Mouse (Mus musculus) hindbrain, embryonic 15.5 days (tissue): ENCODE measurements around the gene Babam2. TPM values are rescaled to one million over a fixed set of nuclear protein-coding genes. Genes with fewer than 3 reads are reported as not detected.
"Not testable (repeated sequence)": the region's sequence is repeated elsewhere in the genome, so short reads cannot be mapped to it uniquely, and the experiment has no call there.

Experiments
- ATAC-seq: fragments of 200-750 bp; cut with Nextera tagmentation; 2 replicates; pipeline ENCODE4 v1.8.0; 2017; ENCODE audit warnings: low read depth, moderate number of reproducible peaks, moderate TSS enrichment; ENCODE audit not compliant: low FRiP score
- H3K27ac ChIP-seq: fragments of 300-500 bp; sonication (generic); replicated peaks from 2 replicates; pipeline ENCODE4 v1.5.1; 2015; ENCODE audit warnings: mild to moderate bottlenecking, inconsistent platforms
- H3K27me3 ChIP-seq: fragments of 300-500 bp; sonication (generic); 2 replicates; pipeline ENCODE4 v1.6.1; 2015; ENCODE audit warnings: control low read depth, inconsistent platforms
- H3K36me3 ChIP-seq: fragments of 300-500 bp; sonication (generic); 2 replicates; pipeline ENCODE4 v1.6.1; 2015; ENCODE audit warnings: control low read depth, inconsistent platforms
- H3K4me1 ChIP-seq: fragments of 300-500 bp; sonication (generic); replicated peaks from 2 replicates; pipeline ENCODE4 v1.6.1; 2015; ENCODE audit warnings: control low read depth, inconsistent platforms
- H3K4me2 ChIP-seq: fragments of 300-500 bp; sonication (generic); 2 replicates; pipeline ENCODE4 v1.6.1; 2015; ENCODE audit warnings: moderate library complexity, mild to moderate bottlenecking, inconsistent platforms
- H3K4me3 ChIP-seq: fragments of 300-500 bp; sonication (generic); 2 replicates; pipeline ENCODE4 v1.5.1; 2015; ENCODE audit warnings: mild to moderate bottlenecking, inconsistent platforms
- H3K9ac ChIP-seq: fragments of 300-500 bp; sonication (generic); 2 replicates; pipeline ENCODE4 v1.6.1; 2015; ENCODE audit warnings: inconsistent platforms
- H3K9me3 ChIP-seq: fragments of 300-500 bp; sonication (generic); 2 replicates; pipeline ENCODE4 v1.6.1; 2016; ENCODE audit warnings: control low read depth, inconsistent platforms
- WGBS: fragments of 180-500 bp; shearing (Covaris S2); methylation state at CpG from one replicate; pipeline ENCODE4 v1.1.7; 2015; 5-methylcytosine and 5-hydroxymethylcytosine counted together
- polyA plus RNA-seq: library from polyadenylated mRNA; unstranded; fragments of >200 nt; fragmentation: Nextera tagmentation; extraction: Ambion mirVana; gene quantifications from 2 replicates; pipeline ENCODE4 v1.2.1, GENCODE M21; 2015

Babam2 gene
- polyA plus RNA-seq, 1 experiment from 2014 or later = 52.8 TPM

DNA sequence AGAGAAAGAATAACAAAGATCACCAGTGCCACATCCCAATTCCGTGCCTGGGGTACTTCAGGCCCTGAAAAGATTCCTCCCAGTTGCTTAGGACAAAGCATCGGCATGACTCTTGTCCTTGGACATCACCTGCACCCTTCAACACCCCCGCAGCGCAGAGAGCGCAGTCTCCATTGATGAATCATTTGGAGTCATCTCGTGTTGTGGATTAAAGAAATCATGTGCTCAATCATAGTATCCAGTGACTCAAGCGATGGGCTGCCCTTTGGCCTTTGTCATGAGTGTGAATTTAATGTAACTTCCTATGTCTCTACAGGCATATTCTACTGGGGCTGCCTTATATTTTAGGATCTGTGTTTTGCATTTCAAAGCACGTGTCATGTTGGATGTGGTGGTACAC is 265.9 kb downstream of the Babam2 start:
- Histone ChIP-seq H3K9me3 (no peaks in the 10 kb centered on the region), H3K36me3 (no peaks in the 10 kb centered on the region), H3K9ac (no peak overlapping the region), H3K4me2 (no peak overlapping the region), H3K27me3 (no peaks in the 10 kb centered on the region), H3K4me1 (no peaks in the 10 kb centered on the region), H3K4me3 (no peak overlapping the region), H3K27ac (no peak overlapping the region)
- ATAC-seq = no peak
- 81% methylated on average over 8 of the region's 8 CpGs for WGBS

DNA sequence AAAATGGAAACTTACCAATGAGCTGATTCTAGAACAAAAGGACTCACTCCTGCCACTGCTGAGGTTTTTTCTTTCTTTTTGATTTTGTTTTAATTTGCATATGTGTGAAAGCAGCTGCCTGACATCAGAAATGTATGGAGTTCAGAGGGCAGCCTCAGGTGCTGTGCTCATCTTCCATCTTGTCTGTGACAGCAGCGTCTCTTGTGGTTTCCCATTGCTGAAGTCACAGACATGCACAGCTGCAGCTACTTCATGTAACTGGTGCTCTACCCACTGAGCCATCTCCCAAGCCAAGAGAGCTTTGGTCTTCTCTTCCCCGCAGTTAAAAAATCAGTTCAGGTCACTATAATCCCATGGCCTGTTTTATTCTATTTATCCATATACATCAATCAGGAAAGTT is 266.4 kb downstream of the Babam2 start:
- H3K27ac ChIP-seq = no peak overlapping the region
- no peak for ATAC-seq
- H3K4me1 ChIP-seq = no peaks in the 10 kb centered on the region
- H3K4me3 ChIP-seq = no peak overlapping the region
- WGBS = 71% methylated on average over 2 of the region's 2 CpGs
- no peak overlapping the region for H3K4me2 ChIP-seq
- no peaks in the 10 kb centered on the region for H3K27me3 ChIP-seq
- H3K9ac ChIP-seq = no peak overlapping the region
- no peaks in the 10 kb centered on the region for H3K36me3 ChIP-seq
- no peaks in the 10 kb centered on the region for H3K9me3 ChIP-seq

GRCm38 (mm10) chr5:31966741-31967140 is 269.3 kb downstream of the Babam2 start:
- no peaks in the 10 kb centered on the region for H3K4me1 ChIP-seq
- no peak overlapping the region for H3K4me2 ChIP-seq
- no peak overlapping the region for H3K9ac ChIP-seq
- H3K36me3 ChIP-seq = no peaks in the 10 kb centered on the region
- no peaks in the 10 kb centered on the region for H3K27me3 ChIP-seq
- no peak overlapping the region for H3K4me3 ChIP-seq
- H3K9me3 ChIP-seq = no peaks in the 10 kb centered on the region
- ATAC-seq = no peak
- WGBS = 69% methylated on average over 5 of the region's 5 CpGs
- no peak overlapping the region for H3K27ac ChIP-seq

DNA sequence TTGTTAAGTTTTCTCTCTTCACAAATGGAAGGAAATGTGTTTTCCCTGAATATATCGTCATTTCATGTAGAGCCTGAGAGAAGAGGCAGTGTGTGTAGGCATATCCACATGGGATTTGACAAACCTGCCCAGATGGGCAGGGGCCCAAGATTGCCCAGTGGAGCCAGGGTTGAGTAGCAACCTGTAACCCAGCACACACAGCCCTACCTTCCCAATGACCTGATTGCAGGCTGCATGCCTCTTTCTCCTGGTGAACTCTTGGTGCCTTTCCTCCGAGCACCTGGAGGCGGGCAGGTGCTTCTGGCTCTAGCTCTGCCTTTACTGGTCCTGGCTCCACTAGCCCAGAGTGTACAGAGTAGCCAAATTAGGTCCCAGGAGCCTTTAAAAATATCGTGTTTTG is 270.0 kb downstream of the Babam2 start:
- WGBS = 85% methylated on average over 4 of the region's 4 CpGs
- no peaks in the 10 kb centered on the region for H3K4me1 ChIP-seq
- no peaks in the 10 kb centered on the region for H3K9me3 ChIP-seq
- H3K4me2 ChIP-seq = no peak overlapping the region
- ATAC-seq = no peak
- no peak overlapping the region for H3K4me3 ChIP-seq
- no peak overlapping the region for H3K27ac ChIP-seq
- no peaks in the 10 kb centered on the region for H3K27me3 ChIP-seq
- no peaks in the 10 kb centered on the region for H3K36me3 ChIP-seq
- H3K9ac ChIP-seq = no peak overlapping the region

- no peak for ATAC-seq
- H3K4me2 ChIP-seq = no peak overlapping the region
- 70% methylated on average over 6 of the region's 6 CpGs for WGBS
- H3K27ac ChIP-seq = no peak overlapping the region
- H3K36me3 ChIP-seq = no peaks in the 10 kb centered on the region
- H3K9me3 ChIP-seq = no peaks in the 10 kb centered on the region
- no peaks in the 10 kb centered on the region for H3K4me1 ChIP-seq
- H3K9ac ChIP-seq = no peak overlapping the region
- no peaks in the 10 kb centered on the region for H3K27me3 ChIP-seq
- no peak overlapping the region for H3K4me3 ChIP-seq
Observed at GRCm38 (mm10) chr5:31968046-31968506, 270.6 kb downstream of the Babam2 start.

- WGBS = 71% methylated on average over 1 of the region's 1 CpGs
- not testable (repeated sequence) for ATAC-seq
Observed at GRCm38 (mm10) chr5:31972416-31972815, 274.9 kb downstream of the Babam2 start.

DNA sequence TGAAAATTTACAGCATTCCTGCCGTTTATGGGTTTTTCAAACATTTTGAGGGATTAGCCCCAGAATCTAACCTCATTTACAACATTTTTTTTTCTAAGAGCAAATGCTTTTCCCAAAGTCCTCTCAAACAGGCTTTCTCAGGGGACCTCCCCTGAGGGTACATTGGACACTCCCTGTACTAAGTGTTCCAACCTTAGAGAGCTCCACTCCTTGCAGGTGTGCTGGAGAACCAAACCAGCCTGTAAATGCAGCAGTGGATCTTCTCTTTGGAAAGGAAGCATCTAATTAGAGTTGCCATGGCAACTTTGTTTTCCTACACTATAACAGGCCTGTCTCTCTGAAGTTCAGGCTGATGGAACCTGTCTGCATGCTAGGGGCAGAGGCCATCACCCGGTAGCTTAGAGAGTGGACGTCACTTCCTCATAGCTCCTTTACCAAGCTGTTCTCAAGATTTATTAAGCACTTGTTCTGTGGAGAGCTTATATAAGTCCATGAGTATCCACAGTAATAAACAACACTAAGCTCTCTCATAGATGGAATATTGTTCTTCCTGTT is 277.2 kb downstream of the Babam2 start:
- Histone ChIP-seq H3K4me3 (no peak overlapping the region), H3K36me3 (no peaks in the 10 kb centered on the region), H3K27ac (no peak overlapping the region), H3K4me1 (0 out of 2 replicates have a peak, but pooled peaks cover 5% of the 10 kb centered on the region), H3K9ac (no peak overlapping the region), H3K9me3 (no peaks in the 10 kb centered on the region), H3K27me3 (no peaks in the 10 kb centered on the region), H3K4me2 (no peak overlapping the region)
- ATAC-seq = no peak
- WGBS = 70% methylated on average over 3 of the region's 3 CpGs

More at GRCm38 (mm10) chr5:31972416-31972815, 274.9 kb downstream of the Babam2 start:
- not testable (repeated sequence) for H3K36me3 ChIP-seq, H3K9ac ChIP-seq, H3K9me3 ChIP-seq, H3K4me1 ChIP-seq, H3K4me2 ChIP-seq, H3K27ac ChIP-seq, H3K27me3 ChIP-seq, H3K4me3 ChIP-seq

- Histone ChIP-seq H3K27ac (no peak overlapping the region), H3K27me3 (no peaks in the 10 kb centered on the region), H3K36me3 (no peaks in the 10 kb centered on the region), H3K4me1 (no peaks in the 10 kb centered on the region), H3K4me3 (no peak overlapping the region), H3K4me2 (no peak overlapping the region), H3K9ac (no peak overlapping the region), H3K9me3 (no peaks in the 10 kb centered on the region)
- no peak for ATAC-seq
- WGBS = 86% methylated on average over 5 of the region's 5 CpGs
Observed at GRCm38 (mm10) chr5:31982061-31982460, 284.6 kb downstream of the Babam2 start.

- 75% methylated on average over 7 of the region's 7 CpGs for WGBS
- Histone ChIP-seq H3K27ac (no peak overlapping the region), H3K9ac (no peak overlapping the region), H3K4me1 (no peaks in the 10 kb centered on the region), H3K27me3 (no peaks in the 10 kb centered on the region), H3K4me3 (no peak overlapping the region), H3K36me3 (no peaks in the 10 kb centered on the region), H3K4me2 (no peak overlapping the region), H3K9me3 (no peaks in the 10 kb centered on the region)
- ATAC-seq = no peak
Observed at GRCm38 (mm10) chr5:31983161-31983560, 285.7 kb downstream of the Babam2 start.

GRCm38 (mm10) chr5:31983817-31984368 is 286.4 kb downstream of the Babam2 start:
- H3K4me1 ChIP-seq = no peaks in the 10 kb centered on the region
- 84% methylated on average over 2 of the region's 2 CpGs for WGBS
- no peak for ATAC-seq

DNA sequence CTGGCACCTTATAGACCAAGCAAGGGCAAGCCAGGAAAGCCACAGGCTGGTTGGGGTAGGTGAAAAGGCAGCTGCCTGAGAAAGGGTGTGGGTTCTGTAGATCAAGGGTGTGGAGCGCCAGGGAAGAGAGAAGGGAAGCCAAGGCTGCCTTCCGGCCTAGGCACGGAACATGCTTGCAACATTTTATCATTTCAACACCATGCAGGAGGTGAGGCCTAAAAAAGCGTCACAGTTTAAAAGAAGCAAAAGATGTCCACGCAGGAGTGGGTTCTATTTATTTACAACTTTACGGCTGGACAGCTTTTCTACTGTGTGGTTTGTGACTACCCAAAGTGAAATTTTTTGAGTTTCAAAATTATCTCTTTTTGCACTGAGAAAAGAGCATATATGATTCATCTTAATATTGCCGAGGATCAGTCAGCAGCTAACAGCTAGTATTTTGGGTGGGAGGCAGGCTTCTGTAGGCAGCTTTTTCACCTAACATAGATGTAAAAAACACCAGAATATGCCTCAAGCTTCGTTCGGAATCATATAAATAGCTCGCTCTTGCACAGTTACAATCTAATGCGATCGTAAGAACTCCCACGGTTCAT is 287.0 kb downstream of the Babam2 start:
- no peaks in the 10 kb centered on the region for H3K36me3 ChIP-seq
- H3K27ac ChIP-seq = no peak overlapping the region
- WGBS = 89% methylated on average over 13 of the region's 13 CpGs
- no peak overlapping the region for H3K9ac ChIP-seq
- no peaks in the 10 kb centered on the region for H3K27me3 ChIP-seq
- H3K4me2 ChIP-seq = no peak overlapping the region
- ATAC-seq = no peak
- no peaks in the 10 kb centered on the region for H3K9me3 ChIP-seq
- no peak overlapping the region for H3K4me3 ChIP-seq
- no peaks in the 10 kb centered on the region for H3K4me1 ChIP-seq

More at GRCm38 (mm10) chr5:31983817-31984368, 286.4 kb downstream of the Babam2 start:
- Histone ChIP-seq H3K36me3 (no peaks in the 10 kb centered on the region), H3K9ac (no peak overlapping the region), H3K27ac (no peak overlapping the region), H3K4me2 (no peak overlapping the region), H3K4me3 (no peak overlapping the region), H3K9me3 (no peaks in the 10 kb centered on the region), H3K27me3 (no peaks in the 10 kb centered on the region)

DNA sequence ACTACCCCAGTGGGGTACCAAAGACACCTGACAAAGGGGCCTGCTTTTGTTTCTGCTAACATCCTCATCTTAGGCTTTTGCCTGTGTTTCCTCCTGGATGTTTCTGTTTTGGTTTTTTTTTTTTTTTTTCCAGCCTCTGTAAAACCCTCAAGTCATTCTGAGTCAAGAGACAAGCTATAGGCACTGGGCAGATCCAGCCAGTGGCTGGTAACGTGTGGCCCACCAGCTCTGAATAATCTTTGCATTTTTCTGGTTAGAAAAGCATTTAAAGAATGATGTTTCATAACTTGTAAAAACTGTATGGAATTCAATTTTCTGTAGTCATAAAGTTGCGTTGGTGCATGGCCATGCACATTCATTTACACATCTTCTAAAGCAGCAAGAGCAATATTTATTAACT is 287.5 kb downstream of the Babam2 start:
- Histone ChIP-seq H3K4me1 (no peaks in the 10 kb centered on the region), H3K27ac (no peak overlapping the region), H3K9me3 (no peaks in the 10 kb centered on the region), H3K4me3 (no peak overlapping the region), H3K9ac (no peak overlapping the region), H3K4me2 (no peak overlapping the region), H3K36me3 (no peaks in the 10 kb centered on the region), H3K27me3 (no peaks in the 10 kb centered on the region)
- 88% methylated on average over 2 of the region's 2 CpGs for WGBS
- no peak for ATAC-seq
